Mouse (Mus musculus): ENCODE measurements around the gene Abca13.
A peak's percentile ranks its signal among the peaks of the same experiment; 100 is the strongest.
"Not testable (repeated sequence)": the region's sequence is repeated elsewhere in the genome, so short reads cannot be mapped to it uniquely, and the experiment has no call there.

The Abca13 gene

GRCm38 (mm10) chr11:9285759-9286158 is 94.0 kb downstream of the Abca13 start:
- no peak for DNase-seq (ENCODE audit: low read depth, low spot score)

DNA sequence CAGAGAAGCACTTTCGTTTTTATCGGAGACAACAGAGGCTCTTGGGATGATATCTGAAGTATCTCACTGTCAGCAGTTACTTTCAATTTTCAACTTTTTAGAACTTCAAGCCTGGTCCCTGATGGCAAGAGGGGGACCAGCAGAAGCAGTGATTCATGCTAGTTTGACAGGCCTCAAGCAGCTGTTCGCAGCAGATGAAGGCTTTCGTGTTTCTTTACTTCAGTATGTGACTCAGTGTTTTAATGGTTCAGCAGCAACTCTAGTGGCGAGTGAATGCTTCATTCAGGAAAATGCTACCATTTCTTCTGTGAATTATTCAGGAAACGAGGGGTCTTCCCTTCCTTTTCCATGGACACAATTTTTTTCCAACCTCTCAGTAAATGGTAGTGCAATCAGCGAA is 99.4 kb downstream of the Abca13 start:
- no peak for DNase-seq (ENCODE audit: low read depth, low spot score)

DNA sequence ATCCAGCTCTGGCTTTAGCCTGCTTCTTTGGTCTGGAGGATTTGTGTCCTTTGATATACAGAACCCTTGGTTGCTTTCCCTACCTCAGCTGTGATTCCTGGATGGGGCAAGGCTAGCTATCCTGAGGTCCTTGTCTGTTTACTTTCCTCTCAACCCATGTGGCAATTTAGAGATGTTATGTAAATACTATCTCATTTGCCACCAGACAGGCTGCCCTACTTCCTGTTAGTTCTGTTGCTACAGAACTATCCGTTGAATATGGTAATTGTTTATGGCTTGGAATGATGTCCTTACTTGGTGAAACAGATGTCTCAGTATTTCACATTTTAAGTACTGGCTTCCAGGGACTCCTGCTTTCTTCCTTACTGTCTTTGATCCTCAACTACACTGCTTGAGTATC is 107.9 kb downstream of the Abca13 start:
- DNase-seq (ENCODE audit: low read depth, low spot score) = no peak

GRCm38 (mm10) chr11:9305450-9305849 is 113.7 kb downstream of the Abca13 start:
- DNase-seq (ENCODE audit: low read depth, low spot score) = no peak

- no peak for DNase-seq (ENCODE audit: low read depth, low spot score)
These were observed 124.8 kb downstream of the Abca13 start for GRCm38 (mm10) chr11:9316545-9316944.

DNA sequence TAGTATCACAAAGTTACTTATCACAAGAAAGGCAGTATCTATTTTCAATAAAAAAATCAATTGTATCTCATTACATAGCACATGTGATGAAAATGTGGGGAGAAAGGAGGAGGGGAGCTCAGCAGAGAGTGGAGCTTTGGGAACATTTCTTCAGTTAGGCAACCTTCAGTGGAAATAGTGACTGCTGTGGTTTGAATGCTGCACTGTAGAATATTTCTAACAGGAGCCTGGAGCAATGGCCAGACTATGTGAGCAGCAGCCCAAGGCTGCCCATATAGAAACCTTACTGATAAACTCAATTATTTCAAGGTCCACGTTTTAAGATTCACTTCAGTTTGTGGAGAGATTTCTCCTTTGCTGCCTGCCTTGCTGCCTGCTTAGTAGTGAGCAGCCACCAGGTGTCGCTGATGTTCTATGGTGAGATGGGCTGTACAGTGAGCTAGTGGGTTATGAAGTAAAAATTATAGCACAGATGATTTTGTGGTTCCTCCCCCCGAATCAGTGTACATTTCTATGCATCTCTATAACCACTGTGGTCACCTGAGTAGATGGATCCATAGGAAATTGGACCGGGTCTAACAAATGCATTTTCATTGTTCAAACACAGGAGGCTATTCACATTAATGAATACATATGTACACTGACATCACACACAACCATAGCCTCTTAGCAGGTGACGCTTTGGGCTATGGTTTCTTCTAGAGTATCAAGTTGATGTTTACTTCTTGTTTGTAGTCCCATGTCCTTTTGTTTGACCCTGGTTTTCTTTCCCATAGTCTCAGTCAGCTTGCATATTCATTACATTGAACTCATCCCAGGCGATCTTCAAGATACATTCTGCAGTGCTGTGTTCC is 125.6 kb downstream of the Abca13 start:
- DNase-seq (ENCODE audit: low read depth, low spot score) = peak; percentile 34

DNA sequence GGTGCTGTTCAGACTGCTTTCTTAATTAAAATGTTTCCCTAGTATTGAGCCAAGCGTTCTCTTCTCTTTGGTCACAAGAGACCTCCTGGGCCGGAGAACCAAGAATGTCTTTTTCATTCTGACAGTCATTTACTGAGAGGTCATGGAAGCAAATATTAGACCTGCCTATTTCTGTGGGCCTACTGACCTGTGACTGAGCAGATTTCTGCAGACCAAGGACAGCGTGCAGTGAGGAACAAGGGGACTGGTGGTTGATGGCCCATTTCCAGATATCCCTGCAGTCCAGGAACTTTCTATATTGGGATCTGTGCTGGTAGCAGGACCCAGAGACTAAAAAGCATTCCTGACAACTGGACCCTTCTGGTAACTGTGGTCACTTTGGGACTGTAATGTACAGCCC is 146.4 kb downstream of the Abca13 start:
- no peak for DNase-seq (ENCODE audit: low read depth, low spot score)

DNA sequence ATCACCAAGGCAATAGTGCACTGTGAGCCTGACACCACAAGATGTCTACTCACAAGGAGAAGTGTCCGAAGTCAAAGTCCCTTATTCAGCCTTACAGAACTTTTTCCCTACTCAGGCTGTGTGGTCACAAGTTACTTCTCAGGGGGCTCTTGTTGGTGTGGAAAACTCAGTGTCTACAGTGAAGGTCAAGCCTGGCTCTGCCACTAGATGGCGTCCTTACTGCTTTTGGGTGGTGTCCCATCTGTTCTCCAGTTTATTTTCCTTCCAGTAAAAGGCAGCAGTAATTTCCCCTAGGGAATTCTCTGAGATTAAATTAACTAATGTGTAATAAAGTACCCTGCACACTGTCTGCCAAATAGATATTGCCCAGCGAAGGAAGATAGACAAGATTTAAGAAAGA is 156.0 kb downstream of the Abca13 start:
- no peak for DNase-seq (ENCODE audit: low read depth, low spot score)

DNA sequence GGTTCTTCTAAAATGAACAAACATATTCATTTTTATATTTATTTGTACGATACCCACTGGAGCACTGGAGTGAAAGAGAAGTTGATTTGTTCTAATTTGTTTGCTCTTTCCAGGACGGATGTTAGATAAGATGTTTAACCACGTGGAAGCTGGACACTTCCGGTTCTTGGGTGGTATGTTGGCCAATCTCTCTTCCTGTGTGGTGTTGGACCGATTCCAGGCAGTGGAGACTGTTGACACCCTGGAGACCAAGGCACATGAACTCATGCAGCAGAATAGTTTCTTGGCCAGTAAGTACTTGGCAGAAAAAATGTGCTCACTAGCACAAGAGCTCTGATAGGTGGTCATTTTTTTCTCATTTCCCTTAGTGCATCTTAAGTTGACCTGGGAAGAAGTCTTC is 181.4 kb downstream of the Abca13 start:
- no peak for DNase-seq (ENCODE audit: low read depth, low spot score)

DNA sequence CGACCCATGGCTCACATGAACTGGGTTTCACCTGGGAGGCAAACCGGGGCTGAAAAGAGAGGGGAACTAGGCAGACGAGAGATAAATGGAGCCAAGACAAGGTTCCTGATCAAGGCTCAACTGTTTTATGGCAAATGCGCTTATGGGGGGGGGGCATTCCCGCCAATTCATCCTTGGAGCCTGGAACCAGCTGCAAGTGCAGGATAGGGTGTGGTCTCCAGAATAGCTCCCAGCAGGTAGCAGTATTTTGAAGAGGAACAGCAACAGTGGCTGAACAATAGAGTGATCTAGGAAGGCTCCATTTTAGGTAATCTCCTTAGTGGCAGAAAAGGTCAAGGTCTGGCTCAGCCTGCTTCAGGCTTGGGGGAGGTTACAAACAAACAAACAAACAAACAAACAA is 182.7 kb downstream of the Abca13 start:
- not testable (repeated sequence) for DNase-seq (ENCODE audit: low read depth, low spot score)

- no peak for DNase-seq (ENCODE audit: low read depth, low spot score)
These were observed 196.8 kb downstream of the Abca13 start for GRCm38 (mm10) chr11:9388520-9388919.

DNA sequence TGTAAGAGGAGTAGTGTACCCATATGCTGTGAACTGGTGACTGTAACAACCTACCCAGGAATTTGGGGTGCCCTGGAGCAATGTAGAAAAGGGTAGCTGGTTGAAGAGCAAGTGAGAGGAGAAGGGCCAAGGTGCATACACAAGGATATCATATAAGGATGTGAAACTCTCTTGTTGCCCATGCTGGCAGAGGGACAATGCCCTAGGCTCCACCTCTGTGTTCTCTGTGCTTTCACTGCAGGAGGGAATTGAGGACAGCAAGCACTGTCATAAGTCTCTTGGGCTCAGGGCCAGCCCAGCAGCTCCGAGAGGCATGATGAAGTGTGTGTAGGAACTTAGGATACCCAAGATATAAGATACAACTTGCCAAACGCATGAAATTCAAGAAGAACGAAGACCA is 225.2 kb downstream of the Abca13 start:
- DNase-seq (ENCODE audit: low read depth, low spot score) = no peak

DNA sequence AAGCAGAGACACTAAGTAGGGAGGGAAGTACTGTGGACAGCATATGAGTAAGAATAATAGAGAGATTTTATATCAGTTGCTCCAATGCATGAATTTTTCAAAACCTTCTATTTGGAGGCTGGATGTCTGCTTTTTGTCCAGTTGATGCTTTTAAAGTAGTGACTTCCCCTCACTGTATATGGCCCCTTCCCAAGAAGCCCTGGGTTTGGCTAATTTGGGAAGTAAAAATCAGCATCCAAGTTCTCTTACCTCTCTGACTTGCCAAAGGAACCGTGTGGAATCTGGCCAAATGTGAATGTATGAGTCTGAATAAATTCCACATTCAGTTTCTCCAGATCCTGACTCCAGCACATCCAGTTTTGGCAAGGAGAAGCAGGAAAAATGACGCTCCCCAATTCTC is 228.5 kb downstream of the Abca13 start:
- DNase-seq (ENCODE audit: low read depth, low spot score) = no peak

GRCm38 (mm10) chr11:9427411-9427810 is 235.7 kb downstream of the Abca13 start:
- DNase-seq (ENCODE audit: low read depth, low spot score) = no peak

GRCm38 (mm10) chr11:9432807-9433206 is 241.1 kb downstream of the Abca13 start:
- DNase-seq (ENCODE audit: low read depth, low spot score) = no peak

DNA sequence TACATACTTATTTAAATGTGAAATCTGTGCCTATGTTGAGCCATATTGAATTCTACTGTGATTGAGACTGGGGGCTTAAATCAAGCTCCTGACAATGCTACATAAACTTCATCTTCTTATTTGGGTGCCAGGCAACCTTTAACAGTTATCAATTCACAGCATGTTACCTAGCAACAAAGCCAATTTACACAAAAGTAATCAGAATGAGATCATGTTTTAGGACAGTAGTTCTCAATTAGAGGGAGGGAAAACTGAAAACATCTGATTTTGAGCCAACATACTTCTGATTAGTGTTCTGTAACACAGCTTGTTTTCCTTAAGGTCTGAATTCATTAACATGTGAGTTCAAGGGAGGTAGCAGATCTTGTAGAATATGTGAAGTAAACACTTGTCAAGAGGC is 244.9 kb downstream of the Abca13 start:
- DNase-seq (ENCODE audit: low read depth, low spot score) = no peak

- DNase-seq (ENCODE audit: low read depth, low spot score) = no peak
These were observed 248.0 kb downstream of the Abca13 start for GRCm38 (mm10) chr11:9439781-9440180.

- no peak for DNase-seq (ENCODE audit: low read depth, low spot score)
These were observed 249.4 kb downstream of the Abca13 start for GRCm38 (mm10) chr11:9441192-9441591.

DNA sequence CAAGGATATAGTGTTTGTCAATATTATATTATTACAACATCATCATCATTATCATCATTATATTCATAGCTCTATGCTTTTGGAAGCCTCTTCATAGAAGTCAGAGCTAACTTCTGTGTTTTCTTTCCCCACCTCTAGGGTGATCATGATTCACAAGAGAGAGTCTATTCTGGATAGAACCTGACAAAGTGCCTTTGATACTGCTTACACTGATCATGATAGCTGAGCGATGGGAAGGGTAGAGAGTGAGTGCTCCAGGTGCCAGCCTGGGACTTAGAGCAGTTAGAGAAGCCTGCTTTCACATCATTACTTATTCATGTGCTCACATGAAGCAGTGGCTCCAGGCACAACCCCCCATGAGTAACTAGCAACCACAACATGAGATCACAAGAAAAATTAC is 280.7 kb downstream of the Abca13 start:
- DNase-seq (ENCODE audit: low read depth, low spot score) = no peak

GRCm38 (mm10) chr11:9481511-9481910 is 289.8 kb downstream of the Abca13 start:
- DNase-seq (ENCODE audit: low read depth, low spot score) = peak; percentile 8

DNA sequence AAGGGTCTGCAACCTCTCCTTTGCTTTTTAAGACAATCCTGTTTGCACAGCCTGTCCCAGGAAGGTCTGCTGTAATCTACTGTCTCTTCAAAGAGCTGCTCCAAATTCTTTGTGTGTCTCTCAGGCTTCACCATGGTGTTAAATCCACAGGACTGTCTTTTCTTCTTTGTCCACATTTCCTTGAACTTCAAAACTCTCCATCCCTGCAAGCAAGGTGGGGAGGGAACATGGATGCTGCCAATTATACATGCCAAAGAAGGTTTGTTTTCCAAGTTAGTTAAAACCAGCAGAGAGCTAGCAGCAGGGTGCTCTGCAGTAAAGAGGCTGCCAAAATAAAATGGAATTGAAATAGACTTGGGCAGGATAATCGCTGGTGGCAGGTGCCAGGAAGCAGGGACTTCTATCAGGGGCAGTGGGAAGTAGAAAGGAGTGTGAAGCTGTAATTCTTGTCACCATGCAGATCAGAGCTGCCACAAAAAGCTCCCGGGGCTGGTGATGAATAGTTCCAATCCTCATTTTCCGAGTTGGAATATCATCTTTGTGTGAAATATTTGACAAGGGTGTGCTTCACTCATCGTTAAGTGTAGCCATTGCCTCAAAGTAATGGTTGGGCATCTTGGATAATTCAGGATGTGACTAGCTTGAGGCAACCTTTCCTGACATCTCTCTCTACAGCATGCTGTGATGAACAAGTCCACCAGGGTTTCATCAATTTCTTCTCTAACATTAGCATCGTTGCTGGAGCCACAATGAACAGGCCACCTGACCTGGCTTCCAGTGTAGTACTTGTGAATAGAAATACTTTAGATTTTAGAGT is 308.8 kb downstream of the Abca13 start:
- no peak for DNase-seq (ENCODE audit: low read depth, low spot score)

DNA sequence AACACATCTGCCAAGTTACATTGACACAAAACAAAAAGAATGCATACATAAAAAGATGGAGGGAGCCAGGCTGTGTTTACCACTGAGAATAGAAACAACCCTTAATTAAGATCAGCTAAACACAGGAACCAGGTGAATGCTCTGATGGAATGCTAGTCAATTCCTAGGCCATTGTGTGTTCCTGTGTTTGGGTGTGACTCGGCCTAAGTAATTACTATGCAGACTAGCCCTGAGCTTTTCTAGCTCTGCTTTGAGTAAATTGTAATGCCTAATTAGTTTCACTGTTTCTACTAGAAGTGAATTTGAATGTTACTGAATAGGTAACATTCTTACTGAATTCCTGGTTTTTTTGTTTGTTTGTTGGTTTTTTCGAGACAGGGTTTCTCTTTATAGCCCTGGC is 323.2 kb downstream of the Abca13 start:
- not testable (repeated sequence) for DNase-seq (ENCODE audit: low read depth, low spot score)

DNA sequence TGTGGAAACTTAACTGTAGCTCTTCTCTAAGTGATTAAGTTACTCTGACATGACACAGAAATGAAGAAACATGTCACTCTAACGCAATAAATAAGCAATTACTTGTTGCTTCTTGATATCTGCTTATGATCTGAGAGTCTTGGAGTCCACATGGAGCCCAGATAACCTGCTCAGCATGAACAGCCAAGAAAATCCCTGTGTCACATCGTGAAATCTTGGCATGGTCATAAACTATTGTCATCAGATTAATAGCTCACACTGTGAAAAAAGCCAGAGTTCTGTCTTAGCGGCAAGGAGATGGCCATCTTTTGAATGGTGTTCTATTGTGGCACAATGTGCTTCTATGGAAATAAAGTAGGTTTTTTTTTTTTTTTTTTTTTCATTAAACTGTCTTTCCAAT is 336.8 kb downstream of the Abca13 start:
- no peak for DNase-seq (ENCODE audit: low read depth, low spot score)
